Mouse (Mus musculus): Measurements from ENCODE around the gene Sdcbp2. TPM values are rescaled to one million over a fixed set of nuclear protein-coding genes. Genes with fewer than 3 reads are reported as not detected.
"Not testable (repeated sequence)": the region's sequence is repeated elsewhere in the genome, so short reads cannot be mapped to it uniquely, and the experiment has no call there.

Sdcbp2 gene
- total RNA-seq, 2 experiments from 2014 or later = 2.0 TPM

GRCm38 (mm10) chr2:151564986-151565385 lies 7.4 kb upstream of the Sdcbp2 start:
- no peak for DNase-seq
- intact Hi-C loops (cut with DNase I) = no loop called here

GRCm38 (mm10) chr2:151566856-151567255 lies 5.6 kb upstream of the Sdcbp2 start:
- DNase-seq = no peak
- intact Hi-C loops (cut with DNase I) = no loop called here

DNA sequence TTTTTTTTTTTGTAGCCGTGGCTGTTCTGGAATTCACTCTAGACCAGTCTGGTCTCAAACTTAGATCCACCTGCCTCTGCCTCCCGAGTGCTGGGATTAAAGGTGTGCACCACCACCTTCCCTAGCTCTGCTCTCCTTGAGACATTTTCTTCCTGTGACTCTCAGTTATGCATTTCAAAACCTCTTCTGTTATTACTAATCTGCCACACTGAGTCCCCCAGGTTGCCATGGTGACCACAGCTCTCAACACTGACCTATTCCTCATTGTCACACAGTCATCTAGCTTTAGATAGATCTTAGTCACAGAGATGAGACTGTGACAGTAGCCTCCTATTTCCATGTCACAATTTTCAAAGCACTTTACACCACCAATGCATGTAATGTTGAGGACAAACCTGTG lies 3.0 kb upstream of the Sdcbp2 start:
- intact Hi-C loops (cut with DNase I) = no loop called here
- DNase-seq = no peak

DNA sequence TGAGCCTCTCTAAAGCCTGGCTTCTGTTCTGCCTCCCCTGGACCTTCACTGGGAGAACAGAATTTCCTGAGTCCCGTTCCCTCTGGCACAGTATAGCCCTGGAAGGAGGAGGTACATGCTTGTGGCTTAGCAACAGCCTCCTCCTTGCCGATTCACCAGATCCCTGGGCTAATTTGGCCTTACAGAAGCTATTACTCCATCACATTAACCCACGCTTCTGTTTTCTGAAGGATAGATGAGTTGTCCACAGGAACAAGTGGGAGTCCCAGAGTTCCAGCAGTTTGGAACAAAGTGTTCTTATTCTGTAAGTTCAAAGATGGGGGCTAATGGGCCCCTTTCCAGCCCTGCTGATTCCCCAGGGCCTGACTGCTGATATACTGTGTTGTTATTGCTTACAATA lies 1.2 kb downstream of the Sdcbp2 start:
- DNase-seq = no peak
- intact Hi-C loops (cut with DNase I) = loop anchor here (2.0 kb wide), 1 partner anchor 31 kb away; the partner anchor contains the start of gene Fkbp1a

- DNase-seq = no peak
- intact Hi-C loops (cut with DNase I) = loop anchor here (2.0 to 5.0 kb wide), 2 partner anchors 32 to 168 kb away; partner anchors contain the start of genes Fkbp1a and Psmf1
These were observed 2.2 kb downstream of the Sdcbp2 start for GRCm38 (mm10) chr2:151574607-151575006.

DNA sequence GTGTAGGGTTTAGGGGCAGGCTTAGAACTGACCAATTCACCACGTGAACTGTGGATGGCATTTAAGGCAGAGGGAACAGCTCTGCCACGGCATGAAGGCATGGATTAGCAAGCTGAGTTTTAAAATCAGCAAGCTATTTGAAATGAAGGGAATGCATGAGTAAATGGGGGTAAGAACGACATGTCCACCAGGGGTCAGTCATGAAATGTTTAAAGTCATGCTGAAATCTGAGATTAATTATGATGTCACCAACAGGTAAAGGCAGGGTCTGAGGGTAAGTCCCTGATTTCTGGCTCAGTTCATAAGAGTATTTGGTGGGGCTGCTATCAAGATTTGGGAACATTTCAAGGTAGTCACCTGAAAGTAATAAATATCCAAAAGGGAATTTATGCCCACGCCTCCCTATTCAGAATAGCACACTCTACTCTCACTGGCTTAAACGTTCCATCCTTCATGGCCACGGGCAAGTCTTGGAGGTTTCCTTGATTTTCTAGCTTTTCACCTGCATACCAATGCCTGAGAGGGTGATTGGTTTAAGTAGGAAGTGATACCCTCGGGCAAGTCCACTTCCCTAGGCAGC lies 2.8 kb downstream of the Sdcbp2 start:
- DNase-seq = peak; percentile 12 to 25
- intact Hi-C loops (cut with DNase I) = loop anchor here (2.0 to 5.0 kb wide), 2 partner anchors 32 to 167 kb away; partner anchors contain the start of genes Fkbp1a and Psmf1

- intact Hi-C loops (cut with DNase I) = loop anchor here (2.0 to 5.0 kb wide), 3 partner anchors 33 to 166 kb away; partner anchors contain the start of genes Fkbp1a, Nsfl1c and Psmf1
- peak; percentile 83 to 85 for DNase-seq
These were observed 3.4 kb downstream of the Sdcbp2 start for GRCm38 (mm10) chr2:151575699-151576389.

GRCm38 (mm10) chr2:151579183-151579582 lies 6.8 kb downstream of the Sdcbp2 start:
- intact Hi-C loops (cut with DNase I) = loop anchor here (5.0 kb wide), 1 partner anchor 163 kb away; the partner anchor contains the start of gene Psmf1
- DNase-seq = no peak

- intact Hi-C loops (cut with DNase I) = loop anchor here (5.0 kb wide), 1 partner anchor 96 kb away; no protein-coding TSS in a partner anchor
These were observed 8.5 kb downstream of the Sdcbp2 start for GRCm38 (mm10) chr2:151580945-151581344.

DNA sequence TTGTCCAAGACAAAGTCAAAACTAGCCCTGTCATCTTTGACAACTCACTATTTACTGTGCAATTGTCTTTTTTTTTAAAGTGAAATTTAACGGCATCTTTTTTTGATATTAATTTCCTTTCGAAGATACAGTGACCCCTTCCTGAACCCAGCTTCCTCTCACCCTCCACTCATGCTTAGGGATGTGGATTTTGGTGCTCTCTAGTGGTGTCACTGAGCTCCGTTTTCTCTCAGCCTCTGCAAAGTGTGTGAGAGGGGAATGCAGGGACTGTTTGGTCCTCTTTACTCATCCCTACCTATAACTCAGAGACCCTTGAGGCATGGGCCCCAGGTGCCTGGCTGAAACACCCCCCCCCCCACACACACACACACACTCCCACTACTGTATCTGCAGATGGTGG lies 13.5 kb downstream of the Sdcbp2 start:
- DNase-seq = no peak
- intact Hi-C loops (cut with DNase I) = no loop called here

More at GRCm38 (mm10) chr2:151580945-151581344, 8.5 kb downstream of the Sdcbp2 start:
- DNase-seq = no peak

DNA sequence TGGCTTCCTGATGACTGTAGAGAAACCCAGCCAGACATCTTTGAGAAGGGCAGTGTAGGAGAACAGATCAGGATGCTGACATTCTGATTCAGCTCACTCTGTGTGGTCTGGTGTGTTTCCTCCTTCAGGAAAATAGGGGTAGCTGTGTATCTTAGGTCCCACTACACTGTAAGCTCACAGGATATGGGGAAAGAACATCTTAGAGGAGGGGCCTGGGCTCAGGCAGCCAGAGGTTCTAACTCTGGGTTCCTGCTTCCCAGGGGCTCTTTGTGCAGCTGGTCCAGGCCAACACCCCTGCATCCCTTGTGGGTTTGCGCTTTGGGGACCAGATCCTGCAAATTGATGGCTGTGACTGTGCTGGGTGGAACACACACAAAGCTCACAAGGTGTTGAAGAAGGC lies 14.4 kb downstream of the Sdcbp2 start:
- no peak for DNase-seq
- intact Hi-C loops (cut with DNase I) = no loop called here

- intact Hi-C loops (cut with DNase I) = no loop called here
- DNase-seq = no peak
These were observed 14.9 kb downstream of the Sdcbp2 start for GRCm38 (mm10) chr2:151587306-151587705.

DNA sequence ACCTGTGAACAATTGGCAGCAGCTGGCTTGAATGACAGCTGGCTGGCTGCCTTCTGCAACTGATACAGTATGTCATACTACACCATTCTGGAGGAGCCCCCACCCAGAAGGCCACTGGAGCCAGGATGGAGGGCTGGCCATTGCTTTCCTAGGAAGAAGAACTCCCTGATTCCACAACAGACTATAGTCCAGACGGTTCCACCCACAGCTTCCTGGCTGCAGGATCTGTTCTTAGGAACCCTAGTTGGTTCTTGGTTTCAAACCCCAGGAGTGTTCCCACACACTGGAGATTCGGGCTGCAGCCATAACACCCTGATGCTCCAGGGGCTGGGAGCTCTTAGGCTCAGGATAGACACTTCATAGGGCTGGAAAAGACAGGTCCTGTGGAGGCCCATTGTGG lies 25.6 kb downstream of the Sdcbp2 start:
- no peak for DNase-seq
- intact Hi-C loops (cut with DNase I) = no loop called here

DNA sequence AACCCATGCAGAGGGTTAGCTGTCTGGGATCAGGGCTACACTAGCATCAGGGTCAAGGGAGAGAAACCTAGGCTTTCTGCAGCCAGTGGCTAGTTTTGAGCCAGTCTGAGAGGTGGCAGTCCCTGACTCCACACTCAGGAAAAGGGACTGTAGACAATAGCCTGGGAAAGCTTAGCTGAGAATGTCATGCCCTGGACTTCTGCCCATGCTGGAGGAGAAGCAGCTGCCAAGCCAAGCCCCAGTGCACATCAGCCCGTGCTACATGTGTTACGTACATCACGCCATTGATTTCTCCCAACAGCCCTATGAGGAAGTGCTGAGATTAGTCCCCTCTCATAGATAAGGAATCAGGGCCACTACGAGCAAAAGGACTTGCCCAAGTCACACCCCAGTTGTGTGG lies 29.7 kb downstream of the Sdcbp2 start:
- intact Hi-C loops (cut with DNase I) = no loop called here
- DNase-seq = no peak

DNA sequence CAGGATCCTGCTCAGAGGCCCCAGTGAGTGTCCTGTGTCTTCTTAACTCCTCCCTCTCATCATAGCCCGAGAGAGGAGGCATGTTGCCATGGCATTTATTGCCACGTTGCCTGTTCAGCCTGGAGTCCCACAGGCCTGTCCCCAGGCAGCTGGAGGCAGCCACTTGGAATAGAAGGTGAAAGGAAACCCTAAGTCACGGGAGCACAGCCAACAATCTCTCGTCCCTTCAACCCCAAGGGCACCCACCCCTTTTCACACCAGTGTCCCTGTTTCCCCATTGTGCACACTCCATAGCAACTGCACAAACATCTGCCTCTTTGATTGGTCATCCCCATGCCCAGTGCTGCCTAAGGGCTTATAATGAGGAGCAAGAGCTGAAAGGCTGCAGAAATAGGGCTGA lies 31.2 kb downstream of the Sdcbp2 start:
- intact Hi-C loops (cut with DNase I) = no loop called here
- DNase-seq = no peak

DNA sequence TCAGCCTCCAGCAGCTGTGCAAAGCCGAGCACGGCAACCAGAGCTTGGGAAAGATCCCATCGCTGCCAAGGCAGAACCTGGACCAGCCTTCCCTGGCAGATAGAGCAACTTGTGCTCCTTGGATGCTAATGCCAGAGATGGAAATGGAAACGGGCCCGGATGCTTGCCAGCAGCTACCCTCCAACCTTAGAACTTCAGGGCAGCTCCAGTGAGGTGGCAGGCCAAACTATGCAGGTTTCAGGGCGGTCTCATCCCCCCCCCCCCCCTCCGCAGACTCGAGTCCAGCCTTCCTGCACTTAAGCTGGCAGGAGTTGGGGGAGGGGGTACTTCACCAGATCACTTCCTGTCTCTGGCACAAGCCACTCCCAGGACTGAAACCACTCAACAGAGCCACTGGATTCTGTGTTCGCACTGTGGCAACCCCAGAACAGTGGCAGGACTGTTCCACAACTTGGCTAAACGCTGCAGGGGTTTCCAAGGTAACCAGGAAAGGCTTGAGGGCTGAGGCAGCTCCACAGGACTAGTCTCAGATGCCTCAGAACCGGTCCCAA lies 33.1 kb downstream of the Sdcbp2 start:
- DNase-seq = no peak
- intact Hi-C loops (cut with DNase I) = no loop called here

- DNase-seq = no peak
- intact Hi-C loops (cut with DNase I) = no loop called here
These were observed 36.0 kb downstream of the Sdcbp2 start for GRCm38 (mm10) chr2:151608435-151608834.

DNA sequence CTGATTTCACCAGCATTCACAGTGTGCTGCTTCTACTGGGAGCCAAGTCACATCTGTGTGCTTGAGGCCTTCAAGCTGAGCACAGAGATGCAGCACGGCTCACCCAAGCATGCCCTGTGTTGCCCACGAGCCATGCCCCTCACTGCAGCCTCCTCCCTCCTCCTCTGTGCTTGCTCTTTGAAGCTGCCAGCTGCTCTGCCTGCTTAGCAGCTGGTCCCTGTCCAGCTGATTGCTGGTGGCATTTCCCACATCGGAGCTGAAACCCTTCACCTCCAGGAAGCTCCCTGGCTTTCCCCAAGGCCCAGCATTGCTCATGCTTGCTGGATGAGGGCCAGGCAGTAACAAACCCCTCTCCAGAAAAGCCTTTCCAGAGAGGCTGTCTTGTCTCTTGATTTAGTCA lies 37.6 kb downstream of the Sdcbp2 start:
- DNase-seq = no peak
- intact Hi-C loops (cut with DNase I) = no loop called here

DNA sequence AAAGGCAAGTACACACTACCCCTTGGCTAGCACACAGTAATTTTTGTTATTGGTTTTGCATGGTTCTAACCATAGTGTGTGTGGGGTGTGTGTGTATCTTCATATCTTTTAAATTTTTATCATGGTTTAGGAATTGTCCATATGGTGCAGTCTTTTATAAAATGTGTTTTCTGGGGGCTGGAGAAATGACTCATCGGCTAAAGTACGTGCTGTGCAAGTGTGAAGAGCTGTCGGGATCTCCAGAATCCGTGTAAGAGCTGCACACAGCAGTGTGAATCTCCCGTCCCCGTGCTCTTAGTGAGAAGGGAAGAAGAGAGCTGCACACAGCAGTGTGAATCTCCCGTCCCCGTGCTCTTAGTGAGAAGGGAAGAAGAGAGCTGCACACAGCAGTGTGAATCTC lies 43.4 kb downstream of the Sdcbp2 start:
- DNase-seq; intact Hi-C loops (cut with DNase I): not testable (repeated sequence)

DNA sequence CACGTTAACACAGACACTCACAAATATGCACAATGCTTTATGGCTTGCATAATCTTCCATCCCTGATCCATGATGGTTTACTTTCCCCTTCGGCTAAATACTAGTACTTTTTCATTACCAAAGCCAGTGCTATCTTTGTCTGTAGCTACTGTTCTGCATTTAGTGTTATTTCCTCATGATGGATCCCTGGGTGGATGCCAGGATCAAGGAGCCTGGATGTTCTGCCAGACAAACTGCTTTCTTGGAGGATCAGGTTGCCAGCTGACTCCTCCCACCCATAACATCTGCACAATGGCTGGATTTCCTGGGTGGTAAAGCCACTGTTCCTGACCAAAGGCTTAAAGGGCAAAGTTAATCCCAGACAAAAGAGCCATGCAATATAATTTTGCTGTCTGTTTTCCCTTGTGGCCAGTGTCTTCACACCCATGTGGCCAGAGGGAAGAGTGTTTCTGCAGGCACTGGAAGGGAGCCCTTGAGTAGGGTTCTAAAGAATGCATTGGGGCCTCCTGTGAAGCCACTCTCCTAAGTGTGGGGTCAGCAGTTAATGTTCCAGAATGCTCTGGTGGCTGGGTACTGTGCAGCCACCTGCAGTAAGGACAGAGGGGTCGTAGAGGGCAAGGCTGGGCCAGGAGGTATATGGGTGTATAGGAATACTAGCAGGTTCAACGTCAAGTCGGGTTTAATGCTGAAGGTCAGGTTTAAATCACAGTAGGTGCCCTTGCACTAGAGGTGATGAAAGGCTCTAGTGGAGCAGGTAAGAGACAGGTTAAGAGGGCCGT lies 44.3 kb downstream of the Sdcbp2 start:
- intact Hi-C loops (cut with DNase I) = no loop called here
- DNase-seq = no peak

GRCm38 (mm10) chr2:151623776-151624175 lies 51.4 kb downstream of the Sdcbp2 start:
- no peak for DNase-seq
- intact Hi-C loops (cut with DNase I) = no loop called here

All from heart, postnatal 36 days (tissue).